Mouse (Mus musculus) cortical plate, adult 2 months (tissue): ENCODE results near the gene Smarcc2.

Experiments used
- CTCF ChIP-seq: fragments of 200-500 bp; IDR thresholded peaks from 2 replicates; pipeline ENCODE4 v1.5.1; 2011; ENCODE audit warnings: mild to moderate bottlenecking, control low read depth, low read length; ENCODE audit not compliant: insufficient read depth; ENCODE audit errors: extremely low read depth
- POLR2A ChIP-seq: fragments of 200-500 bp; IDR thresholded peaks from 2 replicates; pipeline ENCODE4 v1.6.1; 2011; ENCODE audit warnings: mild to moderate bottlenecking, low read length, control low read depth; ENCODE audit not compliant: insufficient read depth; ENCODE audit errors: extremely low read depth

- no peak for TF ChIP-seq POLR2A
- no peak for TF ChIP-seq CTCF
These were observed 29.6 kb upstream of the Smarcc2 start for GRCm38 (mm10) chr10:128429454-128429853.
